Mouse (Mus musculus): Measurements from ENCODE around the gene Lcn2. TPM values are rescaled to one million over a fixed set of nuclear protein-coding genes. Genes with fewer than 3 reads are reported as not detected.

Lcn2 gene
- polyA plus RNA-seq (2014; fragmentation: Illumina TruSeq; extraction: RNeasy Lipid Tissue Mini Kit (QIAGEN cat#74804); ENCODE audit: low read depth, low replicate concordance) = not detected

GRCm38 (mm10) chr2:32387706-32388490, at the start of gene Lcn2:
TSS of gene Lcn2 (minus strand) at chr2:32388252.

GRCm38 (mm10) chr2:32395484-32395945, 7.5 kb upstream of the Lcn2 start, which contains the start of gene Ptges2:
TSS of gene Ptges2 (plus strand) at chr2:32395896.

GRCm38 (mm10) chr2:32381775-32382223, 6.3 kb downstream of the Lcn2 start, which contains the start of gene 1110008P14Rik:
TSS of gene 1110008P14Rik (minus strand) at chr2:32381938.

GRCm38 (mm10) chr2:32353007-32353542, 35.0 kb downstream of the Lcn2 start, which contains the start of gene Dnm1:
TSS of gene Dnm1 (minus strand) at chr2:32353338.

DNA sequence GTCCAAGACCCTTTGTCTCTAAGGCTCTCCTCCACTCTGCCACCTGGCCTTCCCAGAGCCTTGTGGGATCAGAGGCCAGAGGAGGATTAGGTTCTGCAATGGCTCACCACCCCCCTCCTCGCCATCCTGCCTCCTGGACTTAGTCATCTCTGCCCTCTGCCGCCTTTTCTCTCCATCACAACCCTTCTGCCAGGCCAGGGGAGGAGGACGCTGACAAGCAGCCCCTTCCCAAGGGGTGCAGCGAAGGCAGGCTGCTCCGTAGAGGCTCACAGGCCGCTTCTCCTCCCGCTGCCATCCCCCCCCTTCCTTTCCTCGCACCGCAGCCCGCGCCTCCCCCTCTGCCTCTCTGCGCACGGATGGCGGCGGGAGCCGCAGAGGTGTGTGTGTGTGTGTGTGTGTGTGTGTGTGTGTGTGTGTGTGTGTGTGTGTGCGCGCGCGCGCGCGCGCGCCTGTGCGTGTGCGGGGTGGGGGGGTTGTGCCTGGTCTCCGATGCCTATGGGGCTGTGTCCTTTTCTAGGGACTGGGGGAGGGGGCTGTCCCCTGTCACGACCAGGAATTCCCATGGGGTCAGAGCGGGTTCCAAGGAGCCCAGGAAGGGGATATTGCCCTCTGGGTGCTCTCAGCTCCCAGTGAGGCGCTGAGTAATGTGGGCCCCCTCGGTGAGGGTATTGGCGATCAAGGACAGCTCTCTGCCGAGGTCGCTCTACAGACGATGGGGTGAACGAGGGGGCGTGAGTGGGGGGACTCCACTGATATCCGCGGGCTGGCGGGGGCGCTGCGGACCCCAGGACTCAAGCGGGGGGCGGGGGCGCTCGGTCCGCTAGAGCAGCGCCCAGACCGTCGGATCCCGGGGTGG, 35.7 kb downstream of the Lcn2 start, which contains the start of gene Ciz1:
TSS of gene Ciz1 (plus strand) at position 177 of the 856 bp plus-strand sequence.

Other genes starting within 250 kb of the Lcn2 start
- 47.2 TPM for gene Prrc2b, start 237.2 kb downstream of the Lcn2 start, polyA plus RNA-seq (2014; fragmentation: Illumina TruSeq; extraction: RNeasy Lipid Tissue Mini Kit (QIAGEN cat#74804); ENCODE audit: low read depth, low replicate concordance)
- gene Pomt1, start 151.7 kb downstream of the Lcn2 start, polyA plus RNA-seq (2014; fragmentation: Illumina TruSeq; extraction: RNeasy Lipid Tissue Mini Kit (QIAGEN cat#74804); ENCODE audit: low read depth, low replicate concordance) = 13.4 TPM
- 31.3 TPM for gene Uck1, start 128.1 kb downstream of the Lcn2 start, polyA plus RNA-seq (2014; fragmentation: Illumina TruSeq; extraction: RNeasy Lipid Tissue Mini Kit (QIAGEN cat#74804); ENCODE audit: low read depth, low replicate concordance)
- gene Golga2, start 100.9 kb downstream of the Lcn2 start, polyA plus RNA-seq (2014; fragmentation: Illumina TruSeq; extraction: RNeasy Lipid Tissue Mini Kit (QIAGEN cat#74804); ENCODE audit: low read depth, low replicate concordance) = 32.3 TPM
- 367 TPM for gene Swi5, start 100.2 kb downstream of the Lcn2 start, polyA plus RNA-seq (2014; fragmentation: Illumina TruSeq; extraction: RNeasy Lipid Tissue Mini Kit (QIAGEN cat#74804); ENCODE audit: low read depth, low replicate concordance)
- 8.1 TPM for gene Ciz1, start 35.9 kb downstream of the Lcn2 start, polyA plus RNA-seq (2014; fragmentation: Illumina TruSeq; extraction: RNeasy Lipid Tissue Mini Kit (QIAGEN cat#74804); ENCODE audit: low read depth, low replicate concordance)
- gene Dnm1, start 34.9 kb downstream of the Lcn2 start, polyA plus RNA-seq (2014; fragmentation: Illumina TruSeq; extraction: RNeasy Lipid Tissue Mini Kit (QIAGEN cat#74804); ENCODE audit: low read depth, low replicate concordance) = 2.3 TPM
- 10.9 TPM for gene 1110008P14Rik, start 6.3 kb downstream of the Lcn2 start, polyA plus RNA-seq (2014; fragmentation: Illumina TruSeq; extraction: RNeasy Lipid Tissue Mini Kit (QIAGEN cat#74804); ENCODE audit: low read depth, low replicate concordance)
- 4.5 TPM for gene Ptges2, start 7.6 kb upstream of the Lcn2 start, polyA plus RNA-seq (2014; fragmentation: Illumina TruSeq; extraction: RNeasy Lipid Tissue Mini Kit (QIAGEN cat#74804); ENCODE audit: low read depth, low replicate concordance)
- 0.82 TPM for gene Naif1, start 62.2 kb upstream of the Lcn2 start, polyA plus RNA-seq (2014; fragmentation: Illumina TruSeq; extraction: RNeasy Lipid Tissue Mini Kit (QIAGEN cat#74804); ENCODE audit: low read depth, low replicate concordance)
- gene Slc25a25, start 63.2 kb upstream of the Lcn2 start, polyA plus RNA-seq (2014; fragmentation: Illumina TruSeq; extraction: RNeasy Lipid Tissue Mini Kit (QIAGEN cat#74804); ENCODE audit: low read depth, low replicate concordance) = 10.1 TPM
- gene Fam102a, start 147.1 kb upstream of the Lcn2 start, polyA plus RNA-seq (2014; fragmentation: Illumina TruSeq; extraction: RNeasy Lipid Tissue Mini Kit (QIAGEN cat#74804); ENCODE audit: low read depth, low replicate concordance) = 8.6 TPM
- gene Dpm2, start 182.6 kb upstream of the Lcn2 start, polyA plus RNA-seq (2014; fragmentation: Illumina TruSeq; extraction: RNeasy Lipid Tissue Mini Kit (QIAGEN cat#74804); ENCODE audit: low read depth, low replicate concordance) = 2.4 TPM
- gene Pip5kl1, start 186.5 kb upstream of the Lcn2 start, polyA plus RNA-seq (2014; fragmentation: Illumina TruSeq; extraction: RNeasy Lipid Tissue Mini Kit (QIAGEN cat#74804); ENCODE audit: low read depth, low replicate concordance) = not detected
- not detected for gene 9430097D07Rik, start 187.4 kb upstream of the Lcn2 start, polyA plus RNA-seq (2014; fragmentation: Illumina TruSeq; extraction: RNeasy Lipid Tissue Mini Kit (QIAGEN cat#74804); ENCODE audit: low read depth, low replicate concordance)
- gene St6galnac4, start 198.8 kb upstream of the Lcn2 start, polyA plus RNA-seq (2014; fragmentation: Illumina TruSeq; extraction: RNeasy Lipid Tissue Mini Kit (QIAGEN cat#74804); ENCODE audit: low read depth, low replicate concordance) = 0.87 TPM
- gene St6galnac6, start 211.5 kb upstream of the Lcn2 start, polyA plus RNA-seq (2014; fragmentation: Illumina TruSeq; extraction: RNeasy Lipid Tissue Mini Kit (QIAGEN cat#74804); ENCODE audit: low read depth, low replicate concordance) = 7.6 TPM
- gene Ak1, start 233.5 kb upstream of the Lcn2 start, polyA plus RNA-seq (2014; fragmentation: Illumina TruSeq; extraction: RNeasy Lipid Tissue Mini Kit (QIAGEN cat#74804); ENCODE audit: low read depth, low replicate concordance) = 9.0 TPM

All from adrenal gland, adult 10 weeks (tissue).